Mouse (Mus musculus) liver, adult 2 months (tissue): ENCODE measurements around the gene Anxa4.

ENCODE experiments used
- CTCF ChIP-seq: fragments of 200-500 bp; IDR thresholded peaks from 2 replicates; pipeline ENCODE4 v1.5.1; 2011; ENCODE audit warnings: low read depth, low read length, control low read depth
- POLR2A ChIP-seq: fragments of 200-500 bp; IDR thresholded peaks from 2 replicates; pipeline ENCODE4 v1.6.1; 2011; ENCODE audit warnings: low read length, control low read depth; ENCODE audit not compliant: insufficient read depth; ENCODE audit errors: extremely low read depth

DNA sequence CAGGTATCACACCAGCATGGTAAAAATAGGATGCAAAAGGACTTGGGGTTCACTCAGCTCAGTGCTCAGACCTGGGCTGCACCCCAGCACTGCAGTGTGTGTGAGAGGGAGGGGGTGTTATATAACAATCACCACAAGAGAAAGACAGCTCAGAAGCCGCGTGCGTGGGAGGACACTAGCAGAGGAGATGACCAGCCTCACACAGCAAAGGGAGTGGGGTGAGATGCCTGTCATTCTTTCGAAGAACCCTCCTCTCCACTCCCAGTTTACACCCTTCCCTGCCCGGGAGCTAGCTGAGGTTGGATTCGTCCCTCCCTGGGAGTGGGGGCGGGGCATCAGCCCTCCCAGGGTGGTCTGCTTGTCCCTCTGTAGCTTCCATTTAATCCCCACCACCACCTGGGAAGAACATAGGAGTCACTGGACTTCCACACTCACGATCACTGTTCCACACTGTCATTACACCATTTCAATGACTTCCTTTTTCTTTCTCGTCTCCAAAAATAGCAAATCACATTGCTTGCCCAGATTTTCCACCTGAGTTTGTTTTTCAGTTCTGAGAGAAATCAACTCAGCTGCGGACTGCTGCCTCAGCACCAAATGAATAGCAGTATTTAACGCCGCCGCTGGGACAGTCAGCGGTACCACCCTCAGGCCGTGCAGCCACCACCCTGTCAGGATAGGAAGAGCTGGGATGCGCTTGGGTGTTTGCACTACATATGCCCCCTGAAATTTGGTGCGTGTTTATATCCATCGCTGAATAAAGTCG, 29.1 kb upstream of the Anxa4 start:
- no peak for TF ChIP-seq POLR2A
- TF ChIP-seq CTCF: no peak
